ENCODE assay signal across 8 mouse cellular contexts in genomic region chr2:152933614-152934013, GRCm38 (mm10). TPM values are rescaled to one million over a fixed set of nuclear protein-coding genes. Genes with fewer than 3 reads are reported as not detected.
DNase-seq lines count a peak whose midpoint lies in the region; ATAC-seq and TF ChIP-seq lines count a peak whose summit lies in the region.
"Had no signal": no experiment of that assay in that cellular context is flagged by ENCODE, and none has a peak within 500 bp of the region (broad histone marks: within the 10 kb centered on the region; RNA-seq: fewer than 3 reads in every experiment).

No protein-coding gene starts in this region.

- no peaks in the 10 kb centered on the region for H3K36me3 ChIP-seq in heart, embryonic 16.5 days (ENCODE audit: control insufficient read depth, insufficient read depth)
- no peaks in the 10 kb centered on the region for H3K36me3 ChIP-seq in liver, postnatal 0 days (replicated peaks; ENCODE audit: insufficient read depth, low read length)
- no peaks in the 10 kb centered on the region for H3K36me3 ChIP-seq in stomach, embryonic 15.5 days

- H3K4me2 ChIP-seq in heart, embryonic 16.5 days (ENCODE audit: low read depth, low read length), result no peak overlapping the region
- no peak overlapping the region for H3K4me2 ChIP-seq in liver, postnatal 0 days (ENCODE audit: low read depth, low read length)
- H3K4me2 ChIP-seq in stomach, embryonic 15.5 days, result no peak overlapping the region

- peak overlapping the region; percentile 10; the same call in 1 of the 2 replicates for H3K27ac ChIP-seq in heart, embryonic 16.5 days (ENCODE audit: low read length)
- H3K27ac ChIP-seq in liver, postnatal 0 days (ENCODE audit: low read depth), result no peak overlapping the region
- H3K27ac ChIP-seq in stomach, embryonic 15.5 days, result no peak overlapping the region

- H3K9me3 ChIP-seq in heart, embryonic 16.5 days (replicated peaks; ENCODE audit: control insufficient read depth, low read length), result no peaks in the 10 kb centered on the region
- H3K9me3 ChIP-seq in liver, postnatal 0 days (ENCODE audit: low read length), result no peaks in the 10 kb centered on the region
- H3K9me3 ChIP-seq in stomach, embryonic 15.5 days, result no peaks in the 10 kb centered on the region

- TF ChIP-seq CTCF in liver, postnatal 0 days (IDR thresholded peaks at IDR 0.05; ENCODE audit: low read depth), result peak; percentile 79

- peak; percentile 28 to 39 for DNase-seq in monocyte, adult 2 months (ENCODE audit: low read depth in 1 of 2, low spot score in 2 of 2)
- peak; percentile 71 for DNase-seq in R1 (ENCODE audit: low read depth, low spot score)
- peak; percentile 58 for DNase-seq in cerebellum, adult 9-10 months
- peak; percentile 63 for DNase-seq in liver, postnatal 0 days

- H3K27me3 ChIP-seq in heart, embryonic 16.5 days (ENCODE audit: control insufficient read depth, insufficient read depth, low read length), result peaks cover 4% of the 10 kb centered on the region
- H3K27me3 ChIP-seq in liver, postnatal 0 days (ENCODE audit: insufficient read depth, low read length), result no peaks in the 10 kb centered on the region; the same call in 1 of the 2 replicates
- H3K27me3 ChIP-seq in stomach, embryonic 15.5 days (replicated peaks), result 0 out of 2 replicates have a peak, but pooled peaks cover 8% of the 10 kb centered on the region

- no peak overlapping the region for H3K9ac ChIP-seq in heart, embryonic 16.5 days (ENCODE audit: low read length)
- H3K9ac ChIP-seq in liver, postnatal 0 days (replicated peaks), result no peak overlapping the region
- H3K9ac ChIP-seq in stomach, embryonic 15.5 days, result no peak overlapping the region

- no peak; the same call in 1 of the 2 replicates for ATAC-seq in monocyte, adult 5-6 weeks (replicated peaks; ENCODE audit: insufficient number of reproducible peaks, low FRiP score, low TSS enrichment, poor library complexity, severe bottlenecking)
- ATAC-seq in heart, embryonic 16.5 days (replicated peaks; ENCODE audit: extremely low read depth, insufficient read depth, low FRiP score), result no peak
- ATAC-seq in liver, postnatal 0 days, result no peak
- 0 out of 2 replicates have a peak, but pooled peaks have one; percentile 29 for ATAC-seq in stomach, embryonic 15.5 days (ENCODE audit: insufficient read depth, low FRiP score, low read depth)

- no peak for TF ChIP-seq EP300 in liver, postnatal 0 days (IDR thresholded peaks at IDR 0.05; ENCODE audit: low read depth)

- WGBS in heart, embryonic 16.5 days, result 32% methylated on average over 5 of the region's 5 CpGs
- WGBS in liver, postnatal 0 days (ENCODE audit: insufficient replicate concordance), result 32% methylated on average over 5 of the region's 5 CpGs
- WGBS in stomach, embryonic 15.5 days, result 39% methylated on average over 5 of the region's 5 CpGs

- no peak overlapping the region for H3K4me3 ChIP-seq in heart, embryonic 16.5 days (ENCODE audit: low read length)
- no peak overlapping the region for H3K4me3 ChIP-seq in liver, postnatal 0 days (ENCODE audit: low read depth, low read length)
- no peak overlapping the region for H3K4me3 ChIP-seq in stomach, embryonic 15.5 days (replicated peaks)

- H3K4me1 ChIP-seq in heart, embryonic 16.5 days (ENCODE audit: control insufficient read depth, insufficient read depth, low read length), result peaks cover 3% of the 10 kb centered on the region; the same call in 1 of the 2 replicates
- H3K4me1 ChIP-seq in liver, postnatal 0 days (ENCODE audit: insufficient read depth), result no peaks in the 10 kb centered on the region
- H3K4me1 ChIP-seq in stomach, embryonic 15.5 days, result peaks cover 17% of the 10 kb centered on the region; the same call in 1 of the 2 replicates

RNA-seq across cellular contexts. Expression of gene Foxs1, which starts 0.6 kb away (rescaled TPM):
- not detected in 3 replicates for total RNA-seq in monocyte, adult 5-6 weeks (2017)
- 6.1 and 6.6 TPM in 2 replicates for polyA plus RNA-seq in heart, embryonic 16.5 days (2015; fragmentation: Nextera tagmentation; extraction: Ambion mirVana)
- 0.50 and 0.74 TPM in 2 replicates for polyA plus RNA-seq in liver, postnatal 0 days (2015; fragmentation: Nextera tagmentation; extraction: Ambion mirVana)
- polyA plus RNA-seq in stomach, embryonic 15.5 days (2015; fragmentation: Nextera tagmentation; extraction: Ambion mirVana), result 3.1 and 4.3 TPM in 2 replicates

RNA-seq across cellular contexts. Expression of gene Dusp15, which starts 17.9 kb away (rescaled TPM):
- not detected in 3 replicates for total RNA-seq in monocyte, adult 5-6 weeks (2017)
- 0.10 and 0.33 TPM in 2 replicates for polyA plus RNA-seq in heart, embryonic 16.5 days (2015; fragmentation: Nextera tagmentation; extraction: Ambion mirVana)
- not detected in 2 replicates for polyA plus RNA-seq in liver, postnatal 0 days (2015; fragmentation: Nextera tagmentation; extraction: Ambion mirVana)
- 0.23 and 0.45 TPM in 2 replicates for polyA plus RNA-seq in stomach, embryonic 15.5 days (2015; fragmentation: Nextera tagmentation; extraction: Ambion mirVana)

RNA-seq across cellular contexts. Expression of gene Mylk2, which starts 22.5 kb away (rescaled TPM):
- total RNA-seq in monocyte, adult 5-6 weeks (2017), result not detected in 3 replicates
- polyA plus RNA-seq in heart, embryonic 16.5 days (2015; fragmentation: Nextera tagmentation; extraction: Ambion mirVana), result 0.10 and 0.32 TPM in 2 replicates
- polyA plus RNA-seq in liver, postnatal 0 days (2015; fragmentation: Nextera tagmentation; extraction: Ambion mirVana), result 0.25 TPM in 1 of 2 replicates, not detected in the other
- 0.08 and 0.19 TPM in 2 replicates for polyA plus RNA-seq in stomach, embryonic 15.5 days (2015; fragmentation: Nextera tagmentation; extraction: Ambion mirVana)
- total RNA-seq: layer of hippocampus, postnatal 25 days had no signal

RNA-seq across cellular contexts. Expression of gene Ttll9, which starts 28.7 kb away (rescaled TPM):
- total RNA-seq in monocyte, adult 5-6 weeks (2017), result not detected in 3 replicates
- 0.95 and 1.1 TPM in 2 replicates for polyA plus RNA-seq in heart, embryonic 16.5 days (2015; fragmentation: Nextera tagmentation; extraction: Ambion mirVana)
- 0.18 and 0.31 TPM in 2 replicates for polyA plus RNA-seq in liver, postnatal 0 days (2015; fragmentation: Nextera tagmentation; extraction: Ambion mirVana)
- polyA plus RNA-seq in stomach, embryonic 15.5 days (2015; fragmentation: Nextera tagmentation; extraction: Ambion mirVana), result 0.21 and 0.35 TPM in 2 replicates
